Mouse (Mus musculus): ENCODE data around the gene S100a13.

Gene S100a13

GRCm38 (mm10) chr3:90508287-90508949 lies 5.8 kb upstream of the S100a13 start:
- DNase-seq (ENCODE audit: low spot score), result no peak

- peak; percentile 100 for DNase-seq (ENCODE audit: low spot score)
Measured at GRCm38 (mm10) chr3:90508950-90509746, 5.1 kb upstream of the S100a13 start, which contains the start of gene Chtop. Gene Chtop (minus strand): TSS chr3:90509498.

GRCm38 (mm10) chr3:90509747-90510123 lies 4.5 kb upstream of the S100a13 start:
- no peak for DNase-seq (ENCODE audit: low spot score)

GRCm38 (mm10) chr3:90512276-90512675 lies 2.0 kb upstream of the S100a13 start:
- DNase-seq (ENCODE audit: low spot score), result no peak

GRCm38 (mm10) chr3:90512948-90513642 lies 1.1 kb upstream of the S100a13 start:
- no peak for DNase-seq (ENCODE audit: low spot score)

GRCm38 (mm10) chr3:90514691-90515090 lies 456 bp downstream of the S100a13 start:
- peak; percentile 68 for DNase-seq (ENCODE audit: low spot score)

GRCm38 (mm10) chr3:90515242-90515641 lies 1.0 kb downstream of the S100a13 start:
- DNase-seq (ENCODE audit: low spot score), result no peak

- no peak for DNase-seq (ENCODE audit: low spot score)
Measured at GRCm38 (mm10) chr3:90515789-90516188, 1.6 kb downstream of the S100a13 start.

GRCm38 (mm10) chr3:90517711-90518110 lies 3.5 kb downstream of the S100a13 start:
- no peak for DNase-seq (ENCODE audit: low spot score)

- peak; percentile 72 for DNase-seq (ENCODE audit: low spot score)
Measured at GRCm38 (mm10) chr3:90525421-90525820, 11.2 kb downstream of the S100a13 start.

- DNase-seq (ENCODE audit: low spot score), result no peak
Measured at GRCm38 (mm10) chr3:90526076-90526475, 11.8 kb downstream of the S100a13 start.

GRCm38 (mm10) chr3:90526580-90526979 lies 12.3 kb downstream of the S100a13 start, which contains the start of gene S100a14:
Gene S100a14 (plus strand): TSS chr3:90526856.
- no peak for DNase-seq (ENCODE audit: low spot score)

GRCm38 (mm10) chr3:90527291-90527873 lies 13.1 kb downstream of the S100a13 start:
- DNase-seq (ENCODE audit: low spot score), result no peak

GRCm38 (mm10) chr3:90531713-90532112 lies 17.5 kb downstream of the S100a13 start:
- DNase-seq (ENCODE audit: low spot score), result no peak

GRCm38 (mm10) chr3:90535446-90535845 lies 21.2 kb downstream of the S100a13 start:
- DNase-seq (ENCODE audit: low spot score), result no peak

- no peak for DNase-seq (ENCODE audit: low spot score)
Measured at GRCm38 (mm10) chr3:90537141-90537904, 23.1 kb downstream of the S100a13 start, which contains the start of gene S100a16. Gene S100a16 (plus strand): TSS chr3:90537254.

GRCm38 (mm10) chr3:90537905-90538296 lies 23.7 kb downstream of the S100a13 start:
- DNase-seq (ENCODE audit: low spot score), result no peak

- peak; percentile 37 for DNase-seq (ENCODE audit: low spot score)
Measured at GRCm38 (mm10) chr3:90540904-90541303, 26.7 kb downstream of the S100a13 start.

- no peak for DNase-seq (ENCODE audit: low spot score)
Measured at GRCm38 (mm10) chr3:90549676-90550420, 35.6 kb downstream of the S100a13 start.

- DNase-seq (ENCODE audit: low spot score), result no peak
Measured at GRCm38 (mm10) chr3:90550421-90550790, 36.2 kb downstream of the S100a13 start.

- DNase-seq (ENCODE audit: low spot score), result no peak
Measured at GRCm38 (mm10) chr3:90552231-90552630, 38.0 kb downstream of the S100a13 start.
